Comparison of ENCODE assay signal across 10 mouse cellular contexts in genomic region chr9:57938225-57939055, GRCm38 (mm10). TPM values are rescaled to one million over a fixed set of nuclear protein-coding genes. Genes with fewer than 3 reads are reported as not detected.
DNase-seq lines count a peak whose midpoint lies in the region; ATAC-seq and TF ChIP-seq lines count a peak whose summit lies in the region.
"Had no signal": no experiment of that assay in that cellular context is flagged by ENCODE, and none has a peak within 500 bp of the region (broad histone marks: within the 10 kb centered on the region; RNA-seq: fewer than 3 reads in every experiment).

No protein-coding gene starts in this region.

- DNase-seq in ovary, adult 18-20 months (ENCODE audit: low spot score), result peak; percentile 81
- DNase-seq in ovary, postnatal 14 days (ENCODE audit: low spot score), result no peak
- DNase-seq in Patski (ENCODE audit: low read depth, low spot score), result no peak
- no peak for DNase-seq in forebrain, postnatal 0 days
- DNase-seq in left cerebral cortex, adult 11 months (ENCODE audit: low spot score), result no peak
- DNase-seq: gastrocnemius, postnatal 36 days; retina, postnatal 1 day had no signal

- H3K27ac ChIP-seq in hindbrain, embryonic 13.5 days, result peak overlapping the region; percentile 96; the same call in 1 of the 2 replicates
- no peak overlapping the region for H3K27ac ChIP-seq in hindbrain, embryonic 16.5 days (ENCODE audit: low read depth, low read length)
- peak overlapping the region; percentile 96; the same call in 1 of the 2 replicates for H3K27ac ChIP-seq in forebrain, postnatal 0 days (ENCODE audit: low read depth, low read length)
- H3K27ac ChIP-seq: liver, embryonic 14.5 days had no signal

- peaks cover 40% of the 10 kb centered on the region for H3K4me1 ChIP-seq in hindbrain, embryonic 13.5 days (replicated peaks)
- H3K4me1 ChIP-seq in hindbrain, embryonic 16.5 days (ENCODE audit: control insufficient read depth, insufficient read depth, low read depth, low read length), result peaks cover 20% of the 10 kb centered on the region
- H3K4me1 ChIP-seq in forebrain, postnatal 0 days (ENCODE audit: insufficient read depth), result peaks cover 20% of the 10 kb centered on the region

- H3K36me3 ChIP-seq in hindbrain, embryonic 13.5 days, result no peaks in the 10 kb centered on the region
- H3K36me3 ChIP-seq in hindbrain, embryonic 16.5 days (ENCODE audit: control insufficient read depth, insufficient read depth, low read length), result no peaks in the 10 kb centered on the region
- no peaks in the 10 kb centered on the region for H3K36me3 ChIP-seq in forebrain, postnatal 0 days (ENCODE audit: insufficient read depth)

- H3K4me3 ChIP-seq in hindbrain, embryonic 13.5 days, result no peak overlapping the region
- H3K4me3 ChIP-seq in hindbrain, embryonic 16.5 days (ENCODE audit: low read length), result no peak overlapping the region
- no peak overlapping the region for H3K4me3 ChIP-seq in forebrain, postnatal 0 days (ENCODE audit: low read depth, low read length)

- peak overlapping the region; percentile 92; the same call in 1 of the 2 replicates for H3K9ac ChIP-seq in hindbrain, embryonic 13.5 days
- H3K9ac ChIP-seq in hindbrain, embryonic 16.5 days (ENCODE audit: low read depth, low read length), result no peak overlapping the region
- H3K9ac ChIP-seq in forebrain, postnatal 0 days, result no peak overlapping the region
- H3K9ac ChIP-seq: liver, embryonic 14.5 days had no signal

- POLR2A ChIA-PET in Patski (lab: Charles Lee), result interaction anchor here (0.6 to 2.9 kb wide), 7 partner anchors 15 to 59 kb away, joined by 3 to 16 read pairs (median 4); no protein-coding TSS in a partner anchor

- H3K9me3 ChIP-seq in hindbrain, embryonic 13.5 days, result no peaks in the 10 kb centered on the region
- no peaks in the 10 kb centered on the region for H3K9me3 ChIP-seq in hindbrain, embryonic 16.5 days (ENCODE audit: control insufficient read depth, low read length)
- no peaks in the 10 kb centered on the region for H3K9me3 ChIP-seq in forebrain, postnatal 0 days (ENCODE audit: low read length)

- 0 out of 2 replicates have a peak overlapping the region, but pooled peaks have one; percentile 80 for H3K4me2 ChIP-seq in hindbrain, embryonic 13.5 days
- no peak overlapping the region for H3K4me2 ChIP-seq in hindbrain, embryonic 16.5 days (ENCODE audit: low read length)
- H3K4me2 ChIP-seq in forebrain, postnatal 0 days (ENCODE audit: low read depth), result 0 out of 2 replicates have a peak overlapping the region, but pooled peaks have one; percentile 63

- TF ChIP-seq CTCF in Patski (IDR thresholded peaks at IDR 0.05), result no peak
- TF ChIP-seq CTCF in forebrain, postnatal 0 days (IDR thresholded peaks at IDR 0.05; ENCODE audit: low read depth), result no peak

- peaks cover 29% of the 10 kb centered on the region for H3K27me3 ChIP-seq in hindbrain, embryonic 13.5 days
- H3K27me3 ChIP-seq in hindbrain, embryonic 16.5 days (replicated peaks; ENCODE audit: control insufficient read depth, insufficient read depth, low read length), result no peaks in the 10 kb centered on the region
- H3K27me3 ChIP-seq in Patski, result no peaks in the 10 kb centered on the region
- H3K27me3 ChIP-seq in forebrain, postnatal 0 days (ENCODE audit: insufficient read depth, low read length), result no peaks in the 10 kb centered on the region

- CTCF ChIA-PET in Patski (lab: Charles Lee), result interaction anchor here (1.0 to 17.8 kb wide), 7 partner anchors 9 to 288 kb away, joined by 3 to 311 read pairs (median 5); no protein-coding TSS in a partner anchor

- 76% methylated on average over 5 of the region's 5 CpGs for WGBS in hindbrain, embryonic 13.5 days
- 74% methylated on average over 5 of the region's 5 CpGs for WGBS in hindbrain, embryonic 16.5 days
- WGBS in forebrain, postnatal 0 days, result 66% methylated on average over 5 of the region's 5 CpGs

- ATAC-seq in hindbrain, embryonic 13.5 days (ENCODE audit: low FRiP score), result no peak
- ATAC-seq in hindbrain, embryonic 16.5 days, result no peak
- peak; percentile 37 for ATAC-seq in Patski
- no peak for ATAC-seq in forebrain, postnatal 0 days

- in situ Hi-C loops in Patski (cut with MboI; ENCODE audit: low pct_unique_long_range_greater_than_20kb), result loop anchor here (5.0 to 10.0 kb wide), 3 partner anchors 54 to 276 kb away; no protein-coding TSS in a partner anchor

RNA-seq across cellular contexts. Expression of gene Sema7a, which starts 1.5 kb away (rescaled TPM):
- polyA plus RNA-seq in hindbrain, embryonic 13.5 days (2015; fragmentation: Nextera tagmentation; extraction: Ambion mirVana), result 2.9 and 4.2 TPM in 2 replicates
- 2.1 and 2.9 TPM in 2 replicates for polyA plus RNA-seq in hindbrain, embryonic 16.5 days (2015; fragmentation: Nextera tagmentation; extraction: Ambion mirVana)
- polyA plus RNA-seq in Patski (2021), result 77.8 TPM
- 27.2 and 43.0 TPM in 2 replicates for total RNA-seq in forebrain, postnatal 0 days (2014; rRNA removed)
- 2.4 and 3.2 TPM in 2 replicates for polyA plus RNA-seq in forebrain, postnatal 0 days (2015; fragmentation: Nextera tagmentation; extraction: Ambion mirVana)

RNA-seq across cellular contexts. Expression of gene Ubl7, which starts 27.7 kb away (rescaled TPM):
- polyA plus RNA-seq in hindbrain, embryonic 13.5 days (2015; fragmentation: Nextera tagmentation; extraction: Ambion mirVana), result 165 and 173 TPM in 2 replicates
- 169 and 177 TPM in 2 replicates for polyA plus RNA-seq in hindbrain, embryonic 16.5 days (2015; fragmentation: Nextera tagmentation; extraction: Ambion mirVana)
- polyA plus RNA-seq in Patski (2021), result 87.3 TPM
- 81.7 and 92.6 TPM in 2 replicates for total RNA-seq in forebrain, postnatal 0 days (2014; rRNA removed)
- 152 and 155 TPM in 2 replicates for polyA plus RNA-seq in forebrain, postnatal 0 days (2015; fragmentation: Nextera tagmentation; extraction: Ambion mirVana)

Comparison
In these comparisons a context has a peak if more than half of its experiments do, and no peak if none do; other contexts are left out.
1. RNA of gene Sema7a, which starts 1.5 kb away (polyA plus RNA-seq): 77.8 TPM in Patski (single experiment); 2.9 to 4.2 TPM in hindbrain, embryonic 13.5 days, 2.4 to 3.2 TPM in forebrain, postnatal 0 days and 2.1 to 2.9 TPM in hindbrain, embryonic 16.5 days; every median in the first group is over 10 times any median in the second.